Mouse (Mus musculus) brown adipose tissue, adult 24 weeks (tissue): Measurements from ENCODE around the gene Chil1. TPM values are rescaled to one million over a fixed set of nuclear protein-coding genes. Genes with fewer than 3 reads are reported as not detected.

Experiments
- H3K27ac ChIP-seq: fragments of 200-500 bp; replicated peaks from 2 replicates; pipeline ENCODE4 v1.5.1; 2012; ENCODE audit warnings: low read depth, mild to moderate bottlenecking, low read length
- H3K4me1 ChIP-seq: fragments of 200-500 bp; 2 replicates; pipeline ENCODE4 v1.6.1; 2012; ENCODE audit warnings: low read length, mixed read lengths; ENCODE audit not compliant: control insufficient read depth, insufficient read depth, insufficient read length
- H3K4me3 ChIP-seq: fragments of 200-500 bp; 2 replicates; pipeline ENCODE4 v1.5.1; 2012; ENCODE audit warnings: low read depth, mild to moderate bottlenecking, low read length, moderate library complexity; ENCODE audit not compliant: insufficient read depth
- polyA plus RNA-seq: library from polyadenylated mRNA; stranded (reverse); fragments of >200 nt; gene quantifications from 2 replicates; pipeline ENCODE4 v1.2.4, GENCODE M21; 2012; ENCODE audit not compliant: missing spikeins, insufficient read depth, insufficient read length

Chil1 gene
- polyA plus RNA-seq = not detected in 2 replicates

GRCm38 (mm10) chr1:134182025-134182424 lies at the start of gene Chil1:
Gene Chil1 (plus strand): TSS chr1:134182176.
- Histone ChIP-seq H3K4me1 (no peaks in the 10 kb centered on the region), H3K27ac (no peak within 1 kb of the TSS), H3K4me3 (no peak within 1 kb of the TSS)

GRCm38 (mm10) chr1:134133316-134133715 lies 48.7 kb upstream of the Chil1 start:
- no peak overlapping the region for H3K4me3 ChIP-seq
- no peak overlapping the region for H3K27ac ChIP-seq
- no peaks in the 10 kb centered on the region for H3K4me1 ChIP-seq

DNA sequence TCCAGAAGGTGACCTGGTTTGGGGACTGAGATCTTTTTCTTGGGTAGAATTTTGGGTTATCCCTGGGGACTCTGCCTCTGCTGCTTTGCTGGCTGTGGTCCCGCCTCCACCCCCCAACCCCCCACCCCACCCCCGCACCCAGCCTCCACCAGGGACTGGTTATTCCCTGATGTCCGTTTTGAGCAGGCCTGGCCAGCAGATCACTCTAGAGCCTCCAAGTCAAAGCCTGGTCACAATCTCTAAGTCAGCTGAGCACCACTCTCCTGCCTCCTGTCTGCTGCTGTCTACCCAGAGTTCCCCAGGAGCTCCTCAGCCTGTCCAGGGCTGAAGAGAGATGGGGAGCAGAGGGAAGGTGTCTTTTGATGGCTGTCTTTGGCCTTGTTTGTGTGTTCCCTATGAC lies 45.6 kb upstream of the Chil1 start:
- Histone ChIP-seq H3K4me1 (no peaks in the 10 kb centered on the region), H3K4me3 (no peak overlapping the region), H3K27ac (no peak overlapping the region)

DNA sequence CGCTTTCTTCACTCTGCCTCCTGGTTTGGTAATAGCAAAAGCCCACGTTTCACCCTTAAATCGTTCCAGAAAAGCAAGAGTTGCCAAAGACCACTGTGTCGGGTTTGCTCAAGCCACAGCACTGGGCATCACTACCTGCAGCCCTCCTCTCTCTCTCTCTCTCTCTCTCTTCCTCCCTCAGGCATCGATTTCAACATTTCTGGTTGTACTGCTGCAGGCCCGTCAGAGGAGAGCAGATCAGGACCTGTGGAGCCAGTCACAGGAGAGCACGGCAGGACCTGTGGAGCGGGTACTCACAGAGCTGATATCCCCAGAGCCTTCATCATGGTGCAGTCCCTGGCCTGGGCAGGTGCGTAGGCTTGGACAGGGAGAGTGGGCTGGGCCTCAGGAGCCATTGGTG lies 43.6 kb upstream of the Chil1 start:
- Histone ChIP-seq H3K4me3 (no peak overlapping the region), H3K4me1 (no peaks in the 10 kb centered on the region), H3K27ac (no peak overlapping the region)

- Histone ChIP-seq H3K27ac (no peak overlapping the region), H3K4me1 (no peaks in the 10 kb centered on the region), H3K4me3 (no peak overlapping the region)
Measured at GRCm38 (mm10) chr1:134142363-134142794, 39.6 kb upstream of the Chil1 start.

- H3K27ac ChIP-seq = no peak overlapping the region
- H3K4me1 ChIP-seq = no peaks in the 10 kb centered on the region
- H3K4me3 ChIP-seq = no peak overlapping the region
Measured at GRCm38 (mm10) chr1:134146066-134146465, 35.9 kb upstream of the Chil1 start.

DNA sequence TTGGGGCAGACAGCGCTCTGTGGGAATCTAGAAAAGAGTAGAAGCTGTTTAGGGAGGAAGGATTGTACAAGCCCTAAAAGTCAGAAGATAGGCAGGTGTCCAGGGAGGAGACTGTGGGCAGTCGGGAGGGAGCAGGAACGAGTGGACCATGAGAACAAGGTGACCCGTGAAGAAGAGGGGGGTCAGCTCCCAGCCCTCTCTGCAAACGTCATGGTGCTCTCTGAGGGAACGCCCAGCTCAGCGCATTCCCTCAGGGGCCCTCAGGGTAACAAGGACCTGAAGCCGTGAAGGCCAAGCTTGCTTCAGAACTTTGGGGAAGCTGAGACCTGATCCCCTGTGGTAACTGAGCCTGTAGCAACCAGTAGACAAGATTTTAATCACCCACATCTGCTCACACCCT lies 31.9 kb upstream of the Chil1 start:
- Histone ChIP-seq H3K27ac (no peak overlapping the region), H3K4me3 (no peak overlapping the region), H3K4me1 (no peaks in the 10 kb centered on the region)

DNA sequence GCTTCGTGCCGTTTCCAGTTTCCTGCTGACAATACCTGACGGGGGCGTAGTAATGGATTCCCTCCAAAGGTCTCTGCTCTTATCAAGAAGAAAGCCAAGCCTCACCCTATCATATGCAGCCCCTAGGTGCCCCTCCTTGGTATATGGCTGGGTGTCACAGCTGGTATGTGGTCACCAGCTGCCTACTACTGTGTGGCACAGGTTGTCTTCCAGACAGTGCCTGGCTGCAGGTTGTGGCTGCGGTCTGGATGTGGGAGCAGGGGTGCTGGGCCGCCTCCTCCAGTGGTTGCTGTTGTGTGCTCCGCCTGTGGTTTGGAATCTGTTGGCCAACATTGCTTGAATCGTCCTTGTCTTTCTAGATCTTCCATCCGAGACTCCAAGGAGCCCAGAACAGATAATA lies 31.2 kb upstream of the Chil1 start:
- Histone ChIP-seq H3K27ac (no peak overlapping the region), H3K4me1 (no peaks in the 10 kb centered on the region), H3K4me3 (no peak overlapping the region)

DNA sequence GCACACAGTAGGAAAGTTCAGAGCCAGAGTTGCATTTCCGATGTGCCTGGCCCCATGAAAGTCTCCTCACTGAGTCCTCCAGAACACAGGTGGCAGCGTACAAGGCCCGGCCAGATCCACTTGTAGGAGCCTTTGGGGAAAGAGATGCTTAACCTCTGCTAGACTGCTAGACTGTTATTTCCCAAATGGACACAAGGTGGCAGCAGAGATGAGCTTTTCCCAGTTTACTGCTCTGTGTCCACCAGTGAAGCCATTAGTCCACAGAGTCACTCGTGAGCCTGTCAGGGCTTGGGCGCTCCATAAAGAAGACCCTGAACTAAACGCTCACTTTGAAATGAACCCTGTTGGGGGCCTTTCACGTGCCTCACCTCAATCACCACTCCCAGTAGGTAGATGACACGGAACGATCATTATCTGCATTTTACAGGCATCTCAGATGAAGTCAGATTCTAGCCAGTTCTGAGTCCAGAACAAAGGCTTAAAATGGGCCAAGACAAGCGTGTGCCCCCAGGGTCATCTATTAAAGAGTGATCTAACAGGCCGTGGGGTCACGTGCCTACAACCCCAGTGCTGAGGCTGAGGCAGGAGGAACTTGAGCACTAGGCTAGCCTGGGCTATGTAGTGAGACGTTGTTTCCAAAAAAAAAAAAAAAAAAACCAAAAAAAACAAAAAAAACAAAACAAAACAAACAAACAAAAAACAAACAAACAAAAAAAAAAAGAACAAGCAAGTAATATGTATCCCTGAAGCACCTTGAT lies 30.1 kb upstream of the Chil1 start:
- H3K4me1 ChIP-seq = no peaks in the 10 kb centered on the region
- no peak overlapping the region for H3K27ac ChIP-seq
- H3K4me3 ChIP-seq = no peak overlapping the region

DNA sequence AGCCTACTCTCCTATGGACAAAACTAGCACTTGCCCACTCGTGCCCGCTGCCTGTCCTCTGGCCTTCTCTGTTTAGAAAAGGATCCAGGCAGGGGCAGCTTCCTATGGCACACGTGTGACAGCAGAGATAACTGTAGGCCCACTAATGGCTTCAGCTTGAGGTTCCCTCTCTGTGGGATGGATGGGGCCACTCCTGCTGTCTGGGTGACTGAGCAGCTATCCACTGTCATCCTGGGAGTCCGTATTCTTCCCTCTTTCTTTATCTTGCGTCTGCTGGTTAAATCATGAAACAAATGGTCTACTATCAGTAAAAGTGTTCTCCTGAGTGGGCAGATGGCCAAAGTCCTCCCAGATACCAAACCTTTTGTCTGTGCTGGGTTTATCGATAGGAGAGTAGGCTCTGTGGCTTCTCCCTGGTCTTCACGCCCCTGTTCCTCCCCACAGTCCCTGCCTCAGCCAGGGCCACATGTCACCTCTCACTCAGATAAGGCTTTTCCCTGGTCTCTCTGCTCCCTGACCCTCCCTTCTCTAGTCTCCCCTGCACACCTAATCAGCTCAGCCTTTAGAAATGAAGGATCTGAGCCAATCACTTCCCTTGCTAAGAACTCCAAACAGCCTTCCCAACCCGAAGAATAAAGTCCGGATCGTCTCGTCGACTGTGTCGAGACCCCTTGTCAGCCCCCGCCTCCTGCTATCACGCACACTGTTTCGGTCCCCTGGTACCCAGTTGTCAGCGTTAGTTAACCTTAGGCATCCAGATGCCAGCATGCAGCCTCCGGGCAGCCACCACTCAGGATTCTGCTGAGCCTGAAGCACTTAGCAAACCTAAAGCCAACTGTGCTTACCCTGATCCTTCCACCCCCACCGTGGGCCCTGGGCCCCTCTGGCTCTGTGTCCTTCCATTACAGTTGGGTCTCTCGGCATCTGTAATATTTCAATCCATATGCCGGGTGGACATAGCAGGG lies 29.1 kb upstream of the Chil1 start:
- Histone ChIP-seq H3K4me1 (no peaks in the 10 kb centered on the region), H3K27ac (no peak overlapping the region), H3K4me3 (no peak overlapping the region)

- Histone ChIP-seq H3K27ac (no peak overlapping the region), H3K4me1 (no peaks in the 10 kb centered on the region)
Measured at GRCm38 (mm10) chr1:134154121-134154520, 27.9 kb upstream of the Chil1 start.

DNA sequence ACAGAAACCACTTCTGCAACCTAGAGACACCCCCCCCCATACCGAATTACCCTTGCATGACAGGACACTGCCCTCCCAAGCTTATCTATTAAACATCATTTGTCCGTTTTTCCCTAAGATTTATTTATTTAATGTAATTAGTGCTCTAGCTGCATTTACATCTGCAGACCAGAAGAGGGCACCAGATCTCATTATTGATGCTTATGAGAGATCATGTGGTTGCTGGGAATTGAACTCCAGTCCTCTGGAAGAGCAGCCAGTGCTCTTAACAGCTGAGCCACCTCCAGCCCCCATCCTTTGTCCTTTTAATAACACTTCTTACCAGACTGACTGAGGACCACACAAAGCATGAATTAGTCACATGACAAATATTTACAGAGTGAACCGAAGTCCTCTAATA lies 27.3 kb upstream of the Chil1 start:
- no peak overlapping the region for H3K4me3 ChIP-seq
- no peak overlapping the region for H3K27ac ChIP-seq
- no peaks in the 10 kb centered on the region for H3K4me1 ChIP-seq

More at GRCm38 (mm10) chr1:134154121-134154520, 27.9 kb upstream of the Chil1 start:
- no peak overlapping the region for H3K4me3 ChIP-seq

DNA sequence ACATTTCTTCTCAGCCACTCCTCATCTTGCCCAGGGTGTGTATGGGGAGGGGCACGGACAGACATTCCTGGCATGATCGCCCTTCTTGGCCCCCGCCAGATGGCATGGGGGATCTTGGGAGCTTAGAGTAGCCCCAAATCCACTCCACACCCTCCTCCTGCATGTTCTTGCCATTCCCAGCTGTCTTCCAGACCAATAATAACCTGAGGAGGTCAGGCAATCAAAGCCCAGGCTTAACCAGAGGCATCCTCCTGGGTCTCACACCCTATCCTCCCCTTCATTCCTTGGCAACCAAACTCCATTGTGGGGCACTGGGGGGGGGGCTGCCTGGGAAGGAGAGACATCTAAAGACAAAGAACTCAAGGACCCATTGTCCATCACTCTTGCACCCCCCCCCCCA lies 21.6 kb upstream of the Chil1 start:
- H3K4me1 ChIP-seq = no peaks in the 10 kb centered on the region
- H3K27ac ChIP-seq = no peak overlapping the region
- no peak overlapping the region for H3K4me3 ChIP-seq

DNA sequence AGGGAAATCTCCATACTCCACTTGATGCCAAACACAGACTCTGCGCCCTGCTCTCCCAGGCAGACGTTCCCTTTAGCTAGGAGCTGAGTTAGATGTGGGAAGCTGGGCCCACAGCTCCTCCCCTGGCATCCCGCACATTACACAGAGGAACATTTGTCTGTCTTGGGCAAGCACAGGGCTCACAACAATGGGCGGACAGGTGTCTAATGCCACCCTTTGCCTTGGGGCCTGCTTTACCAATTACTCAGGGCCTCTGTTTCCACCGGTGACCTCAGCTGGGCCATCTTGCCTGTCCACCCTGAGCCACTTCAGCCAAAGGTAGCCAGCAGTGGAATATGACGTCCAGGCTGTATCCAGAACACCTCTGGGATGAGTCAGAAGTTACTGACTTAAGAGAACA lies 20.6 kb upstream of the Chil1 start:
- Histone ChIP-seq H3K27ac (no peak overlapping the region), H3K4me1 (no peaks in the 10 kb centered on the region)

DNA sequence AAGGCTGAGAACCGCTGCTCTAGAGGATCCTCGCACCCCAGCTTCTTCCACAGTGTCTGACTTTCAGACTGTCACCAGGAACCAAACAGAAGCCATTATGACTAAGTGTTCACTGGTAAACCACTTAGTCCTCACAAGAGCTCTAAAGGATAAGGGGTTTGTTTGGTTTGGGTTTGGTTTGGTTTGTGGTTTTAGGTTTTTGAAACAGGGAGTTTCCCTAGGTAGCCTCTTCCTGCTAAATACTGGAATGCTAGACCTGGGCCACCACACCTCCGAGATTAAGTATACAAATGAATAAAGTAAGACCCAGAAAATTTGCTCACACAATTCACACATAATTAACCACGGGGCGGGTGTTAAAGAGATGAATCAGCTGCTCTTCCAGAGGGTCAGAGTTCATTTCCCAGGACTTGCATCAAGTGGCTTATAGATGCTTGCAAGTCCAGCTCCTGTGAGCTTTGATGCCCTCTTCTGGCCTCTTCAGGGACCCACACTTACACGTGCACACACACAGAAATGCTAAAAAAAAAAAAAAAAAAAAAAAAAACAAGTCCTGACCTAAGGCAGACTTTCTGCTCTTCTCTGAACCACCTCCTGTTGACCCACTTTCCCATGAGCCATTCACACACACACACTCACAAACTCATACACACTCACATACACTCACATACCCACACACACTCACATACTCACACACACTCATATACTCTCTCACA lies 19.3 kb upstream of the Chil1 start:
- H3K4me3 ChIP-seq = no peak overlapping the region
- no peaks in the 10 kb centered on the region for H3K4me1 ChIP-seq
- H3K27ac ChIP-seq = no peak overlapping the region

More for the DNA sequence above, 20.6 kb upstream of the Chil1 start:
- H3K4me3 ChIP-seq = no peak overlapping the region
